Mouse (Mus musculus) limb, embryonic 13.5 days (tissue): ENCODE results near the gene Dstyk. TPM values are rescaled to one million over a fixed set of nuclear protein-coding genes. Genes with fewer than 3 reads are reported as not detected.

Source experiments
- ATAC-seq: fragments of 200-750 bp; cut with Nextera tagmentation; 2 replicates; pipeline ENCODE4 v1.8.0; 2017; ENCODE audit warnings: low read depth, moderate number of reproducible peaks, moderate TSS enrichment; ENCODE audit not compliant: low FRiP score
- H3K27ac ChIP-seq: fragments of 300-500 bp; sonication (generic); 2 replicates; pipeline ENCODE4 v1.5.1; 2015; ENCODE audit warnings: inconsistent platforms, mild to moderate bottlenecking, moderate library complexity
- H3K27me3 ChIP-seq: fragments of 300-500 bp; sonication (generic); 2 replicates; pipeline ENCODE4 v1.6.1; 2015; ENCODE audit warnings: mild to moderate bottlenecking, inconsistent platforms
- H3K36me3 ChIP-seq: fragments of 300-500 bp; sonication (generic); 2 replicates; pipeline ENCODE4 v1.6.1; 2015; ENCODE audit warnings: inconsistent platforms, mild to moderate bottlenecking, moderate library complexity
- H3K4me1 ChIP-seq: fragments of 300-500 bp; sonication (generic); 2 replicates; pipeline ENCODE4 v1.6.1; 2015; ENCODE audit warnings: inconsistent platforms
- H3K4me2 ChIP-seq: fragments of 300-500 bp; sonication (generic); replicated peaks from 2 replicates; pipeline ENCODE4 v1.6.1; 2015; ENCODE audit warnings: inconsistent platforms, mild to moderate bottlenecking, moderate library complexity
- H3K4me3 ChIP-seq: fragments of 300-500 bp; sonication (generic); 2 replicates; pipeline ENCODE4 v1.5.1; 2015; ENCODE audit warnings: moderate library complexity, mild to moderate bottlenecking, inconsistent platforms
- H3K9ac ChIP-seq: fragments of 300-500 bp; sonication (generic); 2 replicates; pipeline ENCODE4 v1.6.1; 2015; ENCODE audit warnings: mild to moderate bottlenecking, inconsistent platforms
- H3K9me3 ChIP-seq: fragments of 300-500 bp; sonication (generic); 2 replicates; pipeline ENCODE4 v1.6.1; 2016; ENCODE audit warnings: inconsistent platforms
- WGBS: fragments of 180-500 bp; shearing (Covaris S2); methylation state at CpG from one replicate; pipeline ENCODE4 v1.1.7; 2015; 5-methylcytosine and 5-hydroxymethylcytosine counted together
- polyA plus RNA-seq: library from polyadenylated mRNA; unstranded; fragments of >200 nt; fragmentation: Nextera tagmentation; extraction: Ambion mirVana; gene quantifications from 2 replicates; pipeline ENCODE4 v1.2.1, GENCODE M21; 2015

Dstyk gene
- polyA plus RNA-seq, result 15.8 and 18.0 TPM in 2 replicates

DNA sequence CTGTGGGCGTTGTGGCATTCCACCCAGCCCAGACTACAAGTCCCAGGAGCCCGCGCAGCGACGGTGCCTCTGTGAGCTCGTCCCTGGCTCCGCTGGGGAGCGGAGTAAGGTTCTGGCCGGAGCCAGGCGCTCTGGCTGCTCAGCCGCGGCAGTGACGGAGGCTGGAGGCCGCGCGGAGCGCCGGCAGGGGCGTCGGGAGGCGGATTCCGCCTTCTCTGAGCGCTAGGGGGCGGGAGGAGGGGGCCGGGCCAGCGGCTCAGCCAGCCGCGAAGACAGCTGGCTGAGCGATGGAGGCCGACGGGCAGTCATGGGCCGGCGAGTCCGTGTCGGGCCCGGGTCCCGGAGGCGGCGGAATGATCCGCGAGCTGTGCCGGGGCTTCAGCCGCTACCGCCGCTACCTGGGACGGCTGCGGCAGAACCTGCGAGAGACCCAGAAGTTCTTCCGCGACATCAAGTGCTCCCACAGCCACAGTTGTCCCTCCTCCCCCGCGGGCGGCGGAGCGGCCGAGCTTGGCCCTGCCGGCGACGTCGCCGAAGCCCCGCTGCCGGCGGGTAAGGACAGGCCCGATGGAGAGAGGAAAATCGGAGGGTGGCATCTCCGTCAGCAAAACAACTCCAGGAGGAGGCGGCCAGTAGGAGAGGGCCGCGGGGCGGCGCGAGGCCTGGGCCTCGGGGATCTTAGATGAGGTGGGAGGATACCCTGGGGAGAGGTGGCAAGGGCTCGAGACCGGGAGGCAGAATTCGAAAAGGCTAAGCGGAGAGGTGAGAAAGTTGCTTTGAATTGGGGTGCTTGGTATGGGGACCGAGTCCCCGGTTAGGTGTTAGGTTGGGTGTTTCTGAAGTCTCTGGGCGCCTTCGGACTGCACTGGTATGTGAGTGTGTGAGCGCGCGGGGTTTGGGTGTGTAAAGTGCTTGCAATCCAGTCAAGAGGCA lies at the start of gene Dstyk:
Gene Dstyk, plus strand, starts transcription at position 237 of the 933 bp plus-strand sequence.
- WGBS, result under 1% methylated on average over 80 of the region's 85 CpGs
- H3K9me3 ChIP-seq, result no peaks in the 10 kb centered on the region
- H3K4me3 ChIP-seq, result peak within 1 kb of the TSS; percentile 80
- peak within 1 kb of the TSS; percentile 93 for H3K27ac ChIP-seq
- H3K27me3 ChIP-seq, result no peaks in the 10 kb centered on the region
- peak; percentile 96 for ATAC-seq
- peaks cover 23% of the 10 kb centered on the region for H3K4me1 ChIP-seq
- H3K9ac ChIP-seq, result peak within 1 kb of the TSS; percentile 92
- H3K4me2 ChIP-seq, result peak within 1 kb of the TSS; percentile 73
- peaks cover 1% of the 10 kb centered on the region; the same call in 1 of the 2 replicates for H3K36me3 ChIP-seq

DNA sequence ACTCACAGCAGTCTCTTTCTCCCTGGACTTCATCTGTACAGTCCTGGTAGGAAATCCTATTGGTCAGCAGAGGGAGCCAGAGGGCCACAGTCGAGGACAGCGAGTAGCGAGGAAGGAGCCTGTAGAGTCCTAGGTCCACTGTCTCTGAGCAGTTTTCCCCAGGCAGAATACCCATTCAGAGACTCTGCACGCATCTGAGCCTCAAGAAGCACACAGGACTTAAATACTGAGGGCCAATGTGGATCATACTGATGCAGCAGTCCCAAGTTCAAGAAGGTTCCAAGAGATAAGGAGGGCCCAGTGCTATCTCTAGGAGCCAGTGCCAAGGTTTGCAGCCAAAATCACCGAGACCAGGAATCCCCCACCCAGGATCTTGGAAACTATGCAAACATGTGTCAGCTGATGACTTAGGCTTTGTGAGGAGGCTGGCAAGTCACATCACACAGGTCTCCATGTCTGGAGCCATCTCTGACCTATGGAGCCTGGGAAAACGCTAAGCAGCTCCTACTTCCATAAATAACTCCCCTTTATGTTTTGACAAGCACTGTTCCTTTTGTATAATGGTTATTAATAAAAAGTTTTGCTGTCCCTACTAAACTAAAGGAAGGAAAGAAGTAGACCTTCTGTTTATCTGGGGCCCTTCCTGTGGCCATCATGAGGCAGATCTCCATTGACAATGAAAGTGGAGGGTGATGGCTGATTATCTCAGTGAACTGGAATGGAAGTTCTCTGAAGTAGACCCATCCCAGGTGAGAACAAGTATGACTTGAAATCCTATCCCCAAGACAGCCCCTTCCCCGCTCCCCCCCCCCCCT lies 49.5 kb upstream of the Dstyk start:
- peak; percentile 67 for ATAC-seq
- WGBS, result 36% methylated on average over 7 of the region's 7 CpGs
- Histone ChIP-seq H3K4me3 (no peak overlapping the region), H3K27me3 (no peaks in the 10 kb centered on the region), H3K27ac (no peak overlapping the region), H3K36me3 (peaks cover 45% of the 10 kb centered on the region), H3K4me1 (peaks cover 16% of the 10 kb centered on the region), H3K9me3 (no peaks in the 10 kb centered on the region), H3K9ac (0 out of 2 replicates have a peak overlapping the region, but pooled peaks have one; percentile 26), H3K4me2 (no peak overlapping the region)

DNA sequence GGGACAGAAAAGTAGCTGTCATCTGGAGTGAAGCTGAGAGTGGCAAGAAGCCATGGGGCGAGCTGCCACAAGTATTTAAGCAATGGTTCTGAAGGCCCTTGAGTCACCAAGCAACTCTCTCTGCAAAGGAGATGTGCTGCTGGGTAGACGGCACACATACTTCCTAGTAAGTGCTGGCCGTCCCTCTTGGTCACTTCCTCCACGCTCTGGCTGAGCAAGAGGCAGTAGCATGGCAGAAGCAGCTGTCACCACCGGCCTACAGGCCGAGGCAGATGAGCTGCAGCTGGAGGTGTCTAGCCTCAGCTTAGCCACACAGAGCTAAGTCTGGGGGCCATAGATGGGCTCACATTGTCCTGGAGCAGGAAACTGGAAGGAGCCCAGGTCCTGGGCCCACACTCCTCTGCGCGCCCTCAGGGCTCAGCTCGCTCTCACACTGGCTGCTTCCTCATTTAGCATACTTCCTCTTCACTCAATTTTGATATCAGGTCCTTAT lies 46.6 kb upstream of the Dstyk start:
- Histone ChIP-seq H3K4me3 (no peak overlapping the region), H3K9me3 (no peaks in the 10 kb centered on the region), H3K27ac (no peak overlapping the region), H3K4me1 (peaks cover 43% of the 10 kb centered on the region), H3K4me2 (no peak overlapping the region), H3K27me3 (no peaks in the 10 kb centered on the region), H3K36me3 (peaks cover 37% of the 10 kb centered on the region), H3K9ac (no peak overlapping the region)
- no peak for ATAC-seq
- WGBS, result 90% methylated on average over 9 of the region's 9 CpGs

DNA sequence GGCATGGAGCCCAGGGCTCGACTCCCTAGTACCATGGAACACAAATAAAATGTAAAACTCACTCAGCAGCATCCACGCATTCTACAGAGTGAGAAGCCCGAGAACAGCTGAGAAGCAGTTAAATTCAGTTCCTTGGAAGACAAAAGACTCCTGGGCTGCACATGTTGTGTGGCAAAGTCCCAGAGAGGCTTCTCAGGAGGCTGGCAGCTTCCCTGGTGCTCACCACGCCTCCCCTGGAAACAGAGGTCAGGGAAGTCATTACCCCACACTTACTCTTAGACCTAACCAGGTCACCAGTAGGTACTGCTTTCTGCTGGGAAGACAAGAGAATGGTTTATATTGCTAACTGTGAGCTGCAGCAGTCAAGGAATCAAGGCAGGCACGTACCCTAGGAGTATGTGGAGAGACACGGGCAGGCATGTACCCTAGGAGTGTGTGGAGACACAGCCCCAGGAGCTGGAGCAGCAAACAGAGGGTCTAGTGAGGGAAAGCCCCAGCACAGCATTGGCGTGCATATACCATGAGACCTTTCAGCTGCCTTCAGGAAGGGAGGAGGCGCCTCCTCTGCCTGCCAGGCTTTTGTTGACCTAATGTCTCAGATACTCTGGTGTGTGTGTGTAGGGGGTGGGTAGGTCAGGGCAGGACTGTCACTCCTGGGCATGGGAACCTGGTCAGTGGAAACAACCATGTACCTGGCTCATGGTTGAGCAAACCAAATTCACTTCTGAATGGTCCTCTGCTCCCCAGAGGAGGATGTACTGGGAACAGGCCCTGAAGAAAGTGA lies 45.9 kb upstream of the Dstyk start:
- no peak for ATAC-seq
- H3K4me3 ChIP-seq, result no peak overlapping the region
- no peaks in the 10 kb centered on the region for H3K9me3 ChIP-seq
- no peak overlapping the region for H3K4me2 ChIP-seq
- H3K27ac ChIP-seq, result no peak overlapping the region
- peaks cover 42% of the 10 kb centered on the region for H3K4me1 ChIP-seq
- H3K27me3 ChIP-seq, result no peaks in the 10 kb centered on the region
- 0 out of 2 replicates have a peak overlapping the region, but pooled peaks have one; percentile 19 for H3K9ac ChIP-seq
- H3K36me3 ChIP-seq, result peaks cover 37% of the 10 kb centered on the region
- 75% methylated on average over 8 of the region's 8 CpGs for WGBS

DNA sequence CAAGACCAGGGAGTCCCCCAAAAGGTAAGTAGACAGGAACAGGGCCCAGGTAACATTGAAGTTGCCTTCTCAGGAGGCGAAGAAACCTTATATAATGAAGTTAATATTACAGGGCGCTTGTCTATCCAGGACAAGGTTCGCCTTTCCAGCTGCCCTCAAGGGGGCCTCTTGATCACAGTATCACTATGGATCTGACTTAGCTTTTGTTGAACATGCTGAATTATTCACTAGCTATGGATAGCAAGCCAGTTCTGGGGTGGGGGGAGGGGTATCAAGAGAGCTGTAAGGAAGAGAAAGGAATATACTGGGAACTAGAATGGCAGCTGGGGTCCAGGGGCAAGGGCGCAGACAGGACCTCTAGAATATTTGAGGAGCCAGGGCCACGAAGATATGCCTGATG lies 45.0 kb upstream of the Dstyk start:
- 88% methylated on average over 5 of the region's 5 CpGs for whole genome bisulfite sequencing
- Histone ChIP-seq H3K9me3 (no peaks in the 10 kb centered on the region), H3K4me1 (peaks cover 42% of the 10 kb centered on the region), H3K36me3 (peaks cover 33% of the 10 kb centered on the region), H3K27ac (no peak overlapping the region), H3K9ac (no peak overlapping the region), H3K27me3 (no peaks in the 10 kb centered on the region), H3K4me2 (no peak overlapping the region), H3K4me3 (no peak overlapping the region)
- ATAC-seq, result no peak

DNA sequence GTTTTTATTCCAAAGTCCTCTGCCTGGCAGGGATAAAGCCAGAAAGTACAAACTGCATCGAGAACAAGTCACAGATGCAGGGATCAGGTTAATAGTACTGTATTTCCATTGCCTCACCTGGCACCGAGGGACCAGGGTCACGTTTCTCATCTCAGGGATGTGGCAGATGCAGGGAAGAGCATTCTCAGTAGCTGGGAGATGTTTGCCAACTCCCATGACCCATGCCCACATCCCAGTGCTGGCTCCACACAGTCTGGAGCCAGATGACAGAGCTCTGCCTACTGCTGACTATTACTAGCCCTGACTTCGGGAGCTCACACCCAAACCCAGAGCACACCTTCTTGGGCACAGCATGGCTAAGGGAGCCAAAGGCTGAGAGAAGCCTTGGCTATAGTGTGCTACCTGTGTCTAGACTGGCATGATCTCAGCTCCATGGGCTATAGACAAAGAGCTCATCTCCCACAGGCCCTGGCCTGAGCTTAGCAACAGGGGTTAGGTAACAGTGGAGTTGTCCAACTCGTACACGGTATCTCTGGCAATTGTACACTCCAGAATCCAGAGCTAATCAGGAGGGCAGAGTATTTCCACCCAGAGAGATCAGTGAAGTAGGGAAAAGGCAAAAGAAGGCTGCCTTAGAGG lies 44.3 kb upstream of the Dstyk start:
- Histone ChIP-seq H3K9ac (no peak overlapping the region), H3K36me3 (peaks cover 39% of the 10 kb centered on the region), H3K27ac (no peak overlapping the region; the same call in 1 of the 2 replicates), H3K9me3 (no peaks in the 10 kb centered on the region), H3K27me3 (no peaks in the 10 kb centered on the region), H3K4me2 (no peak overlapping the region), H3K4me3 (no peak overlapping the region), H3K4me1 (peaks cover 47% of the 10 kb centered on the region)
- 81% methylated on average over 6 of the region's 6 CpGs for WGBS
- ATAC-seq, result no peak

DNA sequence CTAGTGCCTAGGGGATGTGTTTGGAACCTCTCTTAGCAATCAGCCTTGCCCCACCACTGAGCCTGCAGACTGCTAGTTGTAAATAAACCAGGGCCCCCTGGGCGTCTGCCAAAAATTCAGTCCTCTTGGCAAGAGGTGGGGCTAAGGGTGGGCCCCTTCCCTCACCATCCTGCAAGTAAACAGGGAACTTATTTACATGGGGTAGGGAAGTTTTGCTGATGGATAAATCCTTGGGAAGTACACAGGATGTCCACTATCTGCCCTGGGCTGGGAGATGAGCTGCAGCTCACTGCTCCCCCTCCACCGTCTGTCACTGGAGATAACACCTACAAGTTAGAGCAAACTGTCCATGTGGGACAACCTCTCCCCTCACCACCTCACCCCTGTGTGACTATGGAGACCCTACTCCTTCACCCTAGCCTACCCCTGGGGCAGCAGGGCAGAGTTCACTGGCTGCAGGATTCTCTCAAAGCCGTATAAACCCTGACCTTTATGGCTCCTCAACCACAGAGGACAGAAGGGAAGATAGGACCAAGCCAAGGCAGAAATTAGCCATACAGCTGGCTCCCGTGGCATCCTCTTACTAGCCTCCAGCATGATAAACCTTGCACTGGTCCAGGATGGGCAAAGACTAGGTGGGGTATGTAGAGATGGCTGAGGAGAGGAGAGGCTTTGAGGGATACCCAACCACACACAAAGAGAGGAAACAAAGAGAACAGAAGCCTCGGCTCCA lies 43.0 kb upstream of the Dstyk start:
- ATAC-seq, result peak; percentile 60
- peak overlapping the region; percentile 5; the same call in 1 of the 2 replicates for H3K4me2 ChIP-seq
- H3K27ac ChIP-seq, result peak overlapping the region; percentile 70
- no peak overlapping the region for H3K9ac ChIP-seq
- peaks cover 47% of the 10 kb centered on the region for H3K4me1 ChIP-seq
- no peaks in the 10 kb centered on the region for H3K27me3 ChIP-seq
- no peak overlapping the region for H3K4me3 ChIP-seq
- no peaks in the 10 kb centered on the region for H3K9me3 ChIP-seq
- WGBS, result 35% methylated on average over 5 of the region's 5 CpGs
- peaks cover 51% of the 10 kb centered on the region for H3K36me3 ChIP-seq

DNA sequence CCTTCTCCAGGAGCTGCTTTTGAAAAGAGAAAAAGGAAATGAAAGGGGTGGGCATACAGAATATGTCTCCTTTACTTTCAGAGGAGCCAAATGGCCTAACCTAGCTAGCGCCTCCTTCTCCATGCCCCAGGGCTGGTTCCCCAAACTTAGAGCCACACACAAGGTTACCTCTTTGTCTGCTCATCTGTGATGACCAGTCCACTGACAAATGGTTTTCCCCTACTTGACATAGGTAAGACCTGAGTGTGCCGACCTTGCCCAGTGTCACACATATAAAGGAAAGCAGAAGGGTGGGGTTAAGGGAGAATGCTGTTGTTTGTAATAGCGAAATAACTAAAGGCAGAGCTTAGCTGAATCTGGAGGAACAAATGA lies 42.5 kb upstream of the Dstyk start:
- Histone ChIP-seq H3K9me3 (no peaks in the 10 kb centered on the region), H3K36me3 (peaks cover 51% of the 10 kb centered on the region), H3K27ac (peak overlapping the region; percentile 70), H3K9ac (no peak overlapping the region), H3K4me3 (no peak overlapping the region), H3K4me1 (peaks cover 47% of the 10 kb centered on the region), H3K27me3 (no peaks in the 10 kb centered on the region), H3K4me2 (no peak overlapping the region)
- WGBS, result 69% methylated on average over 3 of the region's 3 CpGs
- ATAC-seq, result no peak

DNA sequence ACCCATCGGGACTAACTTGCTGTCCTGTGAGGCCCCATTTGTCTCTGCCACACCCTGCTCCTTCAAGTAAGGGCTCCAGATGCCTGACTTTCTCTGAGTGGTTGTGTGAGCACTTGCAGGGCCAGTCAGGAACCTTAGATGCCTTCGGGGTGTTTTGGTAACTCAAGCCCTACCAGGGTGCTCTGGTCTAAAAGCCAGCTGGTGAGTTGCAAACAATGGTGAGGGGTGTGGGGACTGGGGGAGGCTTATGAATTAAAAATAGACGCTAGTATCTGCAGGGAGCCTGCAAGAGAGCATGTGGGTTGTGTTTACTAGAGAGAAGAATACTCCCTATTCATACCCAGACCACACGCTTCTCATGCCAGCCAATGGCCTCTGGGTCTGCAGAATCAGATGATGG lies 42.1 kb upstream of the Dstyk start:
- Histone ChIP-seq H3K4me3 (no peak overlapping the region), H3K4me1 (peaks cover 47% of the 10 kb centered on the region), H3K36me3 (peaks cover 51% of the 10 kb centered on the region), H3K27me3 (no peaks in the 10 kb centered on the region), H3K9me3 (no peaks in the 10 kb centered on the region), H3K27ac (peak overlapping the region; percentile 70), H3K9ac (no peak overlapping the region), H3K4me2 (no peak overlapping the region)
- WGBS, result 31% methylated on average over 4 of the region's 4 CpGs
- ATAC-seq, result peak; percentile 18; the same call in 1 of the 2 replicates

DNA sequence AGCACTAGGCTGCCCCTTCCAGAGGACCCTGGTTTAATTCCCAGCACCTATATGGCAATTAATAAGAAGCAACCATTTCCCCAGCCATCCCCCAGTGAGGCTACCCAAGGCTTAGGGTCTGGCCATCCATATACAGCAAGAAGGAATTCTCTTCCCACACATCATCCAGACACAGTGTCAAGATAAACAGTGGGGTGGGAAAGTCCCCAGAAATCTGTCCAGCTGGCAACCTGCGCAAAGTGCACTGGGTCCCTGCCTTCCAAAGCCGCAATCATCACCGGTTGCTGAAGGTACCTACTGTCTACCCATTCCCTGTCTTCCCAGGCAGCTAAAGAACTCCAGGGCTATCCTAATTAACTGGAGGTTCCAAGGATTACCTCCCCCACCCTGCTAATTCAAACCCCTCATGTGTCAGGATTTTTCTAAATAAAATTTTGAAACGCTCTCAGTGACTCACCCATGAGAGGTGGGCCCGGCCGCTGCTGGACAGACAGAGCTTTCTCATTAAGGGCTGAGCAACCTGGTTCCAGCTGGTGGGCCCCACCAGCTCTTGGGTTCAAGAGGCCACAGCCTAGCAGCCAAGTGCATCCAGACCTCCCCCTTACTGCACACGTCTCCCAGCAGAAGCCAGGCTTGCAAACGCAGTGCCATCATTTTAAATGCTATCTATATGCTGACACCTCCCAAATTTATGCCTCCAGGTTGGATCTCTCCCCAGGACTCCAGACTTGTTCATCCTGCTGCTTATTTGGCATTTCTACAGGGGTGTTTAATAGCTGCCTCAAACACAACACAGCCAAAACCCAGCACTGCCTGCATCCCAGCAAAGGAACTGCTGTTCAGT lies 40.9 kb upstream of the Dstyk start:
- no peak overlapping the region for H3K27ac ChIP-seq
- no peak overlapping the region for H3K4me2 ChIP-seq
- H3K27me3 ChIP-seq, result no peaks in the 10 kb centered on the region
- ATAC-seq, result no peak
- no peaks in the 10 kb centered on the region for H3K9me3 ChIP-seq
- no peak overlapping the region for H3K4me3 ChIP-seq
- 62% methylated on average over 8 of the region's 8 CpGs for WGBS
- peaks cover 50% of the 10 kb centered on the region for H3K36me3 ChIP-seq
- H3K9ac ChIP-seq, result no peak overlapping the region
- peaks cover 47% of the 10 kb centered on the region for H3K4me1 ChIP-seq
